In genomic region chr6:86747171-86747570, GRCm38 (mm10) we compare ENCODE assay signal across 9 mouse cellular contexts. TPM values are rescaled to one million over a fixed set of nuclear protein-coding genes. Genes with fewer than 3 reads are reported as not detected.
DNase-seq lines count a peak whose midpoint lies in the region; ATAC-seq and TF ChIP-seq lines count a peak whose summit lies in the region.
"Had no signal": no experiment of that assay in that cellular context is flagged by ENCODE, and none has a peak within 500 bp of the region (broad histone marks: within the 10 kb centered on the region; RNA-seq: fewer than 3 reads in every experiment).

No protein-coding gene starts in this region.

- no peak overlapping the region for H3K4me3 ChIP-seq in ES-E14 (ENCODE audit: insufficient read depth in 1 of 2, low read depth in 1 of 2, low read length in 2 of 2, poor library complexity in 1 of 2, severe bottlenecking in 1 of 2)
- H3K4me3 ChIP-seq in embryonic facial prominence, embryonic 10.5 days, result no peak overlapping the region
- H3K4me3 ChIP-seq: limb, embryonic 15.5 days had no signal

- no peaks in the 10 kb centered on the region for H3K27me3 ChIP-seq in embryonic facial prominence, embryonic 10.5 days (replicated peaks; ENCODE audit: low read depth, poor library complexity, severe bottlenecking)
- H3K27me3 ChIP-seq: limb, embryonic 15.5 days had no signal

- no peak for ATAC-seq in monocyte, adult 5-6 weeks (replicated peaks; ENCODE audit: insufficient number of reproducible peaks, low FRiP score, low TSS enrichment, poor library complexity, severe bottlenecking)

- H3K9ac ChIP-seq in ES-E14 (ENCODE audit: insufficient read depth, low read depth, low read length, poor library complexity, severe bottlenecking), result no peak overlapping the region
- H3K9ac ChIP-seq: limb, embryonic 15.5 days had no signal

- DNase-seq in layer of hippocampus, adult 11-12 months (ENCODE audit: low spot score), result peak; percentile 47
- DNase-seq in layer of hippocampus, adult 9-11 months, result no peak
- no peak for DNase-seq in ES-E14 (ENCODE audit: low read depth, low spot score)
- peak; percentile 71 for DNase-seq in adrenal gland, postnatal 14 days
- DNase-seq in embryonic facial prominence, embryonic 10.5 days (ENCODE audit: low spot score), result peak; percentile 48
- DNase-seq in layer of hippocampus, postnatal 36 days, result peak; percentile 12 to 16
- peak; percentile 25 to 71 for DNase-seq in right cerebral cortex, adult 2 months (ENCODE audit: low spot score in 2 of 2)

- no peaks in the 10 kb centered on the region for H3K36me3 ChIP-seq in ES-E14 (ENCODE audit: control insufficient read depth, insufficient read depth, low read length, poor library complexity, severe bottlenecking)
- no peaks in the 10 kb centered on the region for H3K36me3 ChIP-seq in embryonic facial prominence, embryonic 10.5 days (replicated peaks)

- in situ Hi-C loops in ES-E14 (cut with MboI; ENCODE audit: low sequenced_read_pairs in 2 of 2, unreplicated experiment in 2 of 2), result no loop called here

- H3K4me1 ChIP-seq in ES-E14 (ENCODE audit: control insufficient read depth in 2 of 2, insufficient read depth in 2 of 2, low read length in 2 of 2, poor library complexity in 1 of 2), result no peaks in the 10 kb centered on the region
- H3K4me1 ChIP-seq in embryonic facial prominence, embryonic 10.5 days, result no peaks in the 10 kb centered on the region
- H3K4me1 ChIP-seq: limb, embryonic 15.5 days had no signal

- H3K27ac ChIP-seq in ES-E14 (ENCODE audit: insufficient read depth, low read depth, low read length, poor library complexity, severe bottlenecking), result no peak overlapping the region
- no peak overlapping the region for H3K27ac ChIP-seq in embryonic facial prominence, embryonic 10.5 days (replicated peaks)
- H3K27ac ChIP-seq: limb, embryonic 15.5 days had no signal

- H3K9me3 ChIP-seq in ES-E14 (ENCODE audit: control insufficient read depth, insufficient read depth, low read depth, low read length), result no peaks in the 10 kb centered on the region
- H3K9me3 ChIP-seq in embryonic facial prominence, embryonic 10.5 days, result no peaks in the 10 kb centered on the region
- H3K9me3 ChIP-seq: limb, embryonic 15.5 days had no signal

TF ChIP-seq in ES-E14, 5 proteins besides CTCF, POLR2A, EP300 and RAD21:
- TF ChIP-seq ZNF384 (IDR thresholded peaks at IDR 0.05; ENCODE audit: low read depth, low read length) (no peak), ZC3H11A (IDR thresholded peaks at IDR 0.05; ENCODE audit: borderline replicate concordance, low read depth, low read length) (peak; percentile 13; the same call in 1 of the 2 replicates)

RNA-seq across cellular contexts. Expression of gene Gmcl1, which starts 14.0 kb away (rescaled TPM):
- total RNA-seq in ES-E14 (2012; rRNA removed), result 14.6 and 18.5 TPM in 2 replicates
- total RNA-seq in adrenal gland, postnatal 14 days (2021), result 13.7 and 16.2 TPM in 2 replicates
- polyA plus RNA-seq in embryonic facial prominence, embryonic 10.5 days (2016; fragmentation: Nextera tagmentation; extraction: Ambion mirVana), result 36.2 and 36.3 TPM in 2 replicates
- 10 to 100 TPM; 30.0 to 30.1 TPM for total RNA-seq in layer of hippocampus, postnatal 36 days (2021)
- total RNA-seq in monocyte, adult 5-6 weeks (2017), result 17.5 to 27.5 TPM (median 18.8 TPM) in 3 replicates

RNA-seq across cellular contexts. Expression of gene Anxa4, which starts 46.2 kb away (rescaled TPM):
- total RNA-seq in ES-E14 (2012; rRNA removed), result 14.0 and 22.1 TPM in 2 replicates
- 54.6 and 55.5 TPM in 2 replicates for total RNA-seq in adrenal gland, postnatal 14 days (2021)
- polyA plus RNA-seq in embryonic facial prominence, embryonic 10.5 days (2016; fragmentation: Nextera tagmentation; extraction: Ambion mirVana), result 6.8 and 7.0 TPM in 2 replicates
- 1 to 10 TPM; 4.8 to 6.0 TPM for total RNA-seq in layer of hippocampus, postnatal 36 days (2021)
- total RNA-seq in monocyte, adult 5-6 weeks (2017), result 28.8 to 34.7 TPM (median 33.1 TPM) in 3 replicates

Comparison
In these comparisons a context has a peak if more than half of its experiments do, and no peak if none do; other contexts are left out.
1. DNase-seq: peak in layer of hippocampus, adult 11-12 months (single experiment), adrenal gland, postnatal 14 days (single experiment), embryonic facial prominence, embryonic 10.5 days (single experiment), layer of hippocampus, postnatal 36 days (2 of 2) and right cerebral cortex, adult 2 months (2 of 2); none in layer of hippocampus, adult 9-11 months (single experiment) and ES-E14 (single experiment).